Mouse (Mus musculus): Measurements from ENCODE around the gene Llgl2. TPM values are rescaled to one million over a fixed set of nuclear protein-coding genes. Genes with fewer than 3 reads are reported as not detected.

Gene Llgl2
- total RNA-seq, 2 experiments from 2014 or later = 1.6 to 2.3 TPM

DNA sequence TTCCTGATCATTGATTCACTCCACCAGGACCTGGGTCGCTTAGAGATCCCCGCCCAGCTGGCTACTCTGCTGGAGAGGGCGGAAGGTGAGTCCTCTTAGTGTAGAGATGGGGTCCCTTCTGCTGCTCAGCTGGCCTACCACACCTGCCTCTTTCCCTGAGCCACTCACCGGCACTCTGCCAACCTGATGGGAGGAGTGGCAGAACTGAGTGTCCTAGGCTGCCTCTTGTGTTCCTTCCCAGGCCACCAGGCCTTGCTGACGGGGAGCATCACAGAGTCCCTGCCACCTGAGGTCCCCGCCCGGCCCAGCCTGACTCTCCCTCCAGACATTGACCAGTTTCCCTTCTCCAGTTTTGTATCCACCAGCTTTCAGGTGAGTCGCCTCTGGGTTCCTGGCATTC is 54.2 kb downstream of the Llgl2 start:
- no peak overlapping the region for H3K27ac ChIP-seq
- no peak overlapping the region for H3K4me3 ChIP-seq
- no peak for DNase-seq (ENCODE audit: low spot score in 2 of 2)
- no peak for TF ChIP-seq CTCF (conservative IDR thresholded peaks at IDR 0.05)

GRCm38 (mm10) chr11:115881002-115881401 is 57.2 kb downstream of the Llgl2 start:
- Histone ChIP-seq H3K27ac (no peak overlapping the region), H3K4me3 (no peak overlapping the region)
- no peak for DNase-seq (ENCODE audit: low spot score in 2 of 2)
- peak; percentile 83 for TF ChIP-seq CTCF (conservative IDR thresholded peaks at IDR 0.05)

- DNase-seq (ENCODE audit: low spot score in 2 of 2) = no peak
- H3K27ac ChIP-seq = no peak overlapping the region
- no peak overlapping the region for H3K4me3 ChIP-seq
- no peak for TF ChIP-seq CTCF (conservative IDR thresholded peaks at IDR 0.05)
Observed at GRCm38 (mm10) chr11:115883251-115883650, 59.4 kb downstream of the Llgl2 start.

- no peak overlapping the region for H3K27ac ChIP-seq
- no peak for DNase-seq (ENCODE audit: low spot score in 2 of 2)
- TF ChIP-seq CTCF (conservative IDR thresholded peaks at IDR 0.05) = no peak
- no peak overlapping the region for H3K4me3 ChIP-seq
Observed at GRCm38 (mm10) chr11:115884361-115884760, 60.5 kb downstream of the Llgl2 start.

DNA sequence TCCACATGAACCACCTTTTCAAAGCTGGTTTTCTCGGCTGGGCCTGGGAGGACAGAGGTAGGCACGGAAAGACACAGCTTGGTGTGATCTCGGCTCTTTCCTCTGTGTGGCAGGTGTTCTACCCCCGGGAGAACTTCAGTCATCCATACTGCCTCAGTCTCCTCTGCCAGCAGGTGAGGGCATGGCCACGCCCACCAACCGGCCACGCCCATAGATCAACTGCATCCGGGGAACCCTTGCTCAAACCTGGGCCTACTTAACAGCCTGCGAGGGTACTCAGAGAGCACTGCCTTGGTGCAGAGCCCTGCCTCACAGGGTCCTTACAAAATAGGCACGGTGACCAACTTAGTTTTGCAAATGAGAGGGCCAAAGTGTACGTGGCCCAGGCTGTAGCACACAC is 61.4 kb downstream of the Llgl2 start:
- no peak overlapping the region for H3K27ac ChIP-seq
- DNase-seq (ENCODE audit: low spot score in 2 of 2) = no peak
- H3K4me3 ChIP-seq = no peak overlapping the region
- TF ChIP-seq CTCF (conservative IDR thresholded peaks at IDR 0.05) = no peak

DNA sequence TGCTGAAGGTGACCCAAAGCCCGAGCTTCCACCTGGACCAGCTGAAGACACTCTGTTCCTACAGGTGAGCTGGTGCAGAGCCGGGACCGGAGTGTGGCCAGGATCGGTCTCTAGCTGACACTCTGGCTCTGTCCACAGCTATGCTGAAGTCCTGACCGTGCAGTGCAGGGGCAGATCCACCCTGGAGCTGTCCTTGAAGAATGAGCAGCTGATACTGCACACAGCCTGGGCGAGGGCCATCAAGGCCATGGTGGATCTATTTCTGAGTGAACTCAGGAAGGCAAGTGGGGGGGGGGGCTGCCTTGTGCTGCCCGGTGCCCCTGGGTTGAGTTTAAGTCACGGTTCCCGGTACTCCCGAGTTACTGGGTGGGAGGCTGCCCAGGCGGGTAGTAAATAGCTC is 62.6 kb downstream of the Llgl2 start:
- TF ChIP-seq CTCF (conservative IDR thresholded peaks at IDR 0.05) = no peak
- H3K4me3 ChIP-seq = no peak overlapping the region
- DNase-seq (ENCODE audit: low spot score in 2 of 2) = no peak

GRCm38 (mm10) chr11:115888020-115888419 is 64.2 kb downstream of the Llgl2 start:
- no peak for DNase-seq (ENCODE audit: low spot score in 2 of 2)
- no peak overlapping the region for H3K27ac ChIP-seq
- H3K4me3 ChIP-seq = no peak overlapping the region
- no peak for TF ChIP-seq CTCF (conservative IDR thresholded peaks at IDR 0.05)

More for the DNA sequence above, 62.6 kb downstream of the Llgl2 start:
- no peak overlapping the region for H3K27ac ChIP-seq

DNA sequence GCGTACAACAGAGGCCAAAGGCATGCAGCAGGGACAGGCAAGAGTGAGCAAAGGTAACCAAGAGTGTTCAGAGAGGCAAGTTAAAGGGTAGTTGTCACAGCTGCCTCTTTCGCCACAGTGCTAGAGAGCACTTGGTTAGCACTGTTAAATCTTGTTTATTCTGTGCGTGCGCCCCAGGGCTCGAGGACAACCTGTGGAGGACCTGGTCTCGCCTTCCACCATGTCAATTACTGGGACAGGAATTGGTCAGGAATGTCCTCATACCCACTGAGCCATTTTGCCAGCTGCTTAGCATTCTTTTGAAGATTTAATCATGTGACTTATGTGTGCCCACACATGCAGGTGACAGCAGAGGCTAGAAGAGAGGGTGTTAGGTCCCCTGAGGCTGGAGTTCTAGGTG is 65.3 kb downstream of the Llgl2 start:
- H3K27ac ChIP-seq = no peak overlapping the region
- H3K4me3 ChIP-seq = no peak overlapping the region
- no peak for DNase-seq (ENCODE audit: low spot score in 2 of 2)
- no peak for TF ChIP-seq CTCF (conservative IDR thresholded peaks at IDR 0.05)

DNA sequence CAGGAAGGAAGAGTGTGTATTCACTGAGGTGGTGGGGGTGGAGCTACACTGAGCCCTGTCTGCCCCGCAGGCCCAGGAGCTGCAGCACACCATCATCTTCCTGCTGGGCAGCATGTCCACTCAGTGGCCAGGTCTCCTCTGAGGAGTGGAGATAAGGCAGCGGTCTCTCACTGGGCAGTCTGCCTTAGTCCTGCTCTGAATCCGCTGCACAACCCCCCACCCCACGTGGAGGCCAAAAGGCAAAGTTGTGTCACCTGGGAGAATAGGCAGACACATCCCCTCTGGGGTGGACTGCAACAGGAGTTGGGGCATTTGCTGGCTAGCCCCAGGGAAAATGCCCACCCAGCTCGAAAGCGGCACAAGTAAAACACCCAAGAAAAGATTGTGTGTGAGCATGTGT is 68.4 kb downstream of the Llgl2 start:
- Histone ChIP-seq H3K27ac (no peak overlapping the region), H3K4me3 (no peak overlapping the region)
- no peak for DNase-seq (ENCODE audit: low spot score in 2 of 2)
- no peak for TF ChIP-seq CTCF (conservative IDR thresholded peaks at IDR 0.05)

- Histone ChIP-seq H3K27ac (no peak overlapping the region), H3K4me3 (no peak overlapping the region)
- no peak for DNase-seq (ENCODE audit: low spot score in 2 of 2)
- TF ChIP-seq CTCF (conservative IDR thresholded peaks at IDR 0.05) = no peak
Observed at GRCm38 (mm10) chr11:115893071-115893470, 69.2 kb downstream of the Llgl2 start.

- H3K27ac ChIP-seq = no peak overlapping the region
- peak; percentile 61 for TF ChIP-seq CTCF (conservative IDR thresholded peaks at IDR 0.05)
- no peak for DNase-seq (ENCODE audit: low spot score in 2 of 2)
Observed at GRCm38 (mm10) chr11:115894755-115895520, 71.1 kb downstream of the Llgl2 start.

DNA sequence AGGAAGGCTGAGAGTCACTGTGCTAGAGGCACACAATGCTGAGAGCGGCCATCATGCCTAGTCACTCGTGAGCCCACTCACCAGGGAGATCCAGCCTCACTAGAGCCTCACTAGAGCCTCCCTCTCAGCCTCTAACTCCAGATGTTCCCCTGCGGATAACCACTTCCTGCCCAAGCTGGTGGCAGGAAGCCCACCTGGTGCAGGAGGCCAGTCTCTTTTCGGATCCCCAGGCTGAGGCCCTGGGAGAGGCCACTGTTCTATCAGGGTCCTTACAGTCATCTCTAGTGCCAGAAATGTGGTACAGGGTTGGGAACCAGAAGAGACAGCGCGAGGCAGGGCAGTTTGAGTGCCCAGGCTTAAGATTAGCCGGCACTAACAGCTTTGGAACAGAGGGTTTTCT is 74.6 kb downstream of the Llgl2 start:
- Histone ChIP-seq H3K4me3 (no peak overlapping the region), H3K27ac (no peak overlapping the region)
- DNase-seq (ENCODE audit: low spot score in 2 of 2) = no peak
- TF ChIP-seq CTCF (conservative IDR thresholded peaks at IDR 0.05) = no peak

More at GRCm38 (mm10) chr11:115894755-115895520, 71.1 kb downstream of the Llgl2 start:
- H3K4me3 ChIP-seq = no peak overlapping the region

- TF ChIP-seq CTCF (conservative IDR thresholded peaks at IDR 0.05) = peak; percentile 86
- H3K27ac ChIP-seq = 0 out of 2 replicates have a peak overlapping the region, but pooled peaks have one; percentile 5
- no peak overlapping the region for H3K4me3 ChIP-seq
- peak; percentile 50 to 72 for DNase-seq (ENCODE audit: low spot score in 2 of 2)
Observed at GRCm38 (mm10) chr11:115898886-115899285, 75.0 kb downstream of the Llgl2 start.
